Mouse (Mus musculus): ENCODE measurements at regions not wholly inside any gene's neighbourhood (a gene's known extent, or its start where the extent isn't known, plus 50 kb on each side); places are given as distances from the start of the nearest gene placed in this dataset.

DNA sequence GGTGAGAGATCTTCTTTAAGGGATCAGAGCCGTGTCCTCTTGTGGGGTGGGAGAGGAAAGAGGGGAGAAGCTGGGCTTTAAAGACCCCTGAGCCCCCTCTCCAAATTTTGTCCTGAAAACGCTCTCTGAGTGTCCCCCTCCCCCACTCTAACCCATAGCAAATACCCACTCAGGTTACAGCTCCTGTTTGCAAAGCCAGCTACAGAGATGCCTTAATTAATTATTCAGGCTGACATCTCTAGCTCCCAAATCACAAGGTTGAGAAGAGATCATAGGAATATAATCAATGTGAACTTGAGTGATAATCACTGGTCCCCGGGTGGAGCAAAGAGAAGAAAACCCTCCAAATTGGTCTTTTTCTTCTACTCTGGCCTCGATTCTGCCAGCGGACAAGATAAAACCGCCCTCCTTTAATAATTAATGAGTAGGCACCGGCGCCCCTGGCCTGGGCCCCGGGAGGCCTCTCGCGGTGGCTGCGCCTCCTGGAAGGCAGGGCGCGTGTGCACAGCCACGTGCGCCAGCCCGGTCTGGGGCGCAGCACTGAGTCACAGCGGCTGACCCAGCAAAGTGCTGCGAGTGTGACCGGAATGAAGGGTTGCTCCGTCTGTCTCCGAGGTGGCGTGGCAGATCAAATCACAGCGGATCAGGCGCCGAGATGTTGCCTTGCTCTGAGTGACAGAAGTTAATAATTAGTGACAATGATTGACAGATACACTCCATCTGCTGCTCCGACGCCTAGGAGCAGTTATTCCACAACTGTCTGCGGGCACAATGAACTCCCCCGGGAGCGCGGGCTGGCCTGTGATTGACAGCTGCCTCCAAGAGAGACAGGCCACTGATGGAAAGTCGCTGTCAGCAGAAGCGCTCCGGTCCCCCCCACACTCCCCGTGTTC is 72.7 kb upstream of the 4930535I16Rik start:
- DNase-seq (ENCODE audit: low read depth, low spot score), result no peak
